Mouse (Mus musculus): ENCODE measurements around the gene Ptpn1. TPM values are rescaled to one million over a fixed set of nuclear protein-coding genes. Genes with fewer than 3 reads are reported as not detected.

Ptpn1 gene
- 87.3 and 97.1 TPM in 2 replicates for polyA plus RNA-seq (2015; fragmentation: Nextera tagmentation; extraction: Ambion mirVana)

- Histone ChIP-seq H3K4me3 (replicated peaks; ENCODE audit: low read length) (peak within 1 kb of the TSS; percentile 60), H3K36me3 (ENCODE audit: control insufficient read depth, insufficient read depth) (no peaks in the 10 kb centered on the region), H3K9ac (replicated peaks; ENCODE audit: low read depth, low read length) (peak within 1 kb of the TSS; percentile 93), H3K4me1 (replicated peaks; ENCODE audit: control insufficient read depth, insufficient read depth, low read length) (peaks cover 36% of the 10 kb centered on the region), H3K4me2 (ENCODE audit: low read length) (peak within 1 kb of the TSS; percentile 70), H3K27me3 (replicated peaks; ENCODE audit: control insufficient read depth, insufficient read depth, low read length) (no peaks in the 10 kb centered on the region), H3K9me3 (ENCODE audit: control insufficient read depth, low read length) (no peaks in the 10 kb centered on the region), H3K27ac (ENCODE audit: low read length) (peak within 1 kb of the TSS; percentile 75)
- under 1% methylated on average over 88 of the region's 99 CpGs for WGBS
- peak; percentile 98 for ATAC-seq
Measured at GRCm38 (mm10) chr2:167931985-167932726, at the start of gene Ptpn1. Ptpn1 (plus strand) TSS chr2:167932057.

- Histone ChIP-seq H3K4me3 (replicated peaks; ENCODE audit: low read length) (no peak overlapping the region), H3K27ac (ENCODE audit: low read length) (no peak overlapping the region), H3K4me1 (replicated peaks; ENCODE audit: control insufficient read depth, insufficient read depth, low read length) (peaks cover 3% of the 10 kb centered on the region), H3K9me3 (ENCODE audit: control insufficient read depth, low read length) (peaks cover 5% of the 10 kb centered on the region; the same call in 1 of the 2 replicates), H3K4me2 (ENCODE audit: low read length) (no peak overlapping the region), H3K9ac (replicated peaks; ENCODE audit: low read depth, low read length) (no peak overlapping the region), H3K27me3 (replicated peaks; ENCODE audit: control insufficient read depth, insufficient read depth, low read length) (no peaks in the 10 kb centered on the region), H3K36me3 (ENCODE audit: control insufficient read depth, insufficient read depth) (no peaks in the 10 kb centered on the region)
- 67% methylated on average over 7 of the region's 7 CpGs for WGBS
- no peak for ATAC-seq
Measured at GRCm38 (mm10) chr2:167886485-167886884, 45.4 kb upstream of the Ptpn1 start.

- 9% methylated on average over 22 of the region's 22 CpGs for WGBS
Measured at GRCm38 (mm10) chr2:167887516-167888347, 44.1 kb upstream of the Ptpn1 start.

GRCm38 (mm10) chr2:167888834-167889233 lies 43.0 kb upstream of the Ptpn1 start:
- H3K4me2 ChIP-seq (ENCODE audit: low read length) = no peak overlapping the region
- no peak overlapping the region for H3K9ac ChIP-seq (replicated peaks; ENCODE audit: low read depth, low read length)

More at GRCm38 (mm10) chr2:167887516-167888347, 44.1 kb upstream of the Ptpn1 start:
- Histone ChIP-seq H3K4me1 (replicated peaks; ENCODE audit: control insufficient read depth, insufficient read depth, low read length) (peaks cover 3% of the 10 kb centered on the region), H3K27ac (ENCODE audit: low read length) (no peak overlapping the region), H3K4me3 (replicated peaks; ENCODE audit: low read length) (peak overlapping the region; percentile 26), H3K9ac (replicated peaks; ENCODE audit: low read depth, low read length) (no peak overlapping the region), H3K9me3 (ENCODE audit: control insufficient read depth, low read length) (no peaks in the 10 kb centered on the region), H3K4me2 (ENCODE audit: low read length) (peak overlapping the region; percentile 53), H3K27me3 (replicated peaks; ENCODE audit: control insufficient read depth, insufficient read depth, low read length) (no peaks in the 10 kb centered on the region), H3K36me3 (ENCODE audit: control insufficient read depth, insufficient read depth) (no peaks in the 10 kb centered on the region)
- ATAC-seq = no peak

GRCm38 (mm10) chr2:167889886-167890285 lies 42.0 kb upstream of the Ptpn1 start:
- WGBS = 60% methylated on average over 4 of the region's 4 CpGs
- peaks cover 3% of the 10 kb centered on the region for H3K4me1 ChIP-seq (replicated peaks; ENCODE audit: control insufficient read depth, insufficient read depth, low read length)
- H3K9me3 ChIP-seq (ENCODE audit: control insufficient read depth, low read length) = no peaks in the 10 kb centered on the region
- ATAC-seq = no peak
- no peak overlapping the region for H3K4me2 ChIP-seq (ENCODE audit: low read length)
- no peak overlapping the region for H3K9ac ChIP-seq (replicated peaks; ENCODE audit: low read depth, low read length)
- no peak overlapping the region for H3K27ac ChIP-seq (ENCODE audit: low read length)
- no peaks in the 10 kb centered on the region for H3K36me3 ChIP-seq (ENCODE audit: control insufficient read depth, insufficient read depth)
- H3K4me3 ChIP-seq (replicated peaks; ENCODE audit: low read length) = no peak overlapping the region
- no peaks in the 10 kb centered on the region; the same call in 1 of the 2 replicates for H3K27me3 ChIP-seq (replicated peaks; ENCODE audit: control insufficient read depth, insufficient read depth, low read length)

More at GRCm38 (mm10) chr2:167888834-167889233, 43.0 kb upstream of the Ptpn1 start:
- Histone ChIP-seq H3K27me3 (replicated peaks; ENCODE audit: control insufficient read depth, insufficient read depth, low read length) (no peaks in the 10 kb centered on the region; the same call in 1 of the 2 replicates), H3K4me1 (replicated peaks; ENCODE audit: control insufficient read depth, insufficient read depth, low read length) (peaks cover 3% of the 10 kb centered on the region), H3K27ac (ENCODE audit: low read length) (no peak overlapping the region), H3K9me3 (ENCODE audit: control insufficient read depth, low read length) (no peaks in the 10 kb centered on the region), H3K4me3 (replicated peaks; ENCODE audit: low read length) (no peak overlapping the region), H3K36me3 (ENCODE audit: control insufficient read depth, insufficient read depth) (no peaks in the 10 kb centered on the region)
- whole genome bisulfite sequencing = 74% methylated on average over 6 of the region's 6 CpGs
- no peak for ATAC-seq

- no peak overlapping the region for H3K27ac ChIP-seq (ENCODE audit: low read length)
- no peaks in the 10 kb centered on the region for H3K36me3 ChIP-seq (ENCODE audit: control insufficient read depth, insufficient read depth)
- no peak overlapping the region for H3K9ac ChIP-seq (replicated peaks; ENCODE audit: low read depth, low read length)
- H3K9me3 ChIP-seq (ENCODE audit: control insufficient read depth, low read length) = no peaks in the 10 kb centered on the region
- peaks cover 7% of the 10 kb centered on the region for H3K27me3 ChIP-seq (replicated peaks; ENCODE audit: control insufficient read depth, insufficient read depth, low read length)
- no peak for ATAC-seq
- no peak overlapping the region for H3K4me2 ChIP-seq (ENCODE audit: low read length)
- H3K4me1 ChIP-seq (replicated peaks; ENCODE audit: control insufficient read depth, insufficient read depth, low read length) = peaks cover 5% of the 10 kb centered on the region
- 13% methylated on average over 9 of the region's 9 CpGs for WGBS
- H3K4me3 ChIP-seq (replicated peaks; ENCODE audit: low read length) = no peak overlapping the region
Measured at GRCm38 (mm10) chr2:167891908-167892307, 39.9 kb upstream of the Ptpn1 start.

- no peak overlapping the region for H3K27ac ChIP-seq (ENCODE audit: low read length)
- H3K4me1 ChIP-seq (replicated peaks; ENCODE audit: control insufficient read depth, insufficient read depth, low read length) = peaks cover 2% of the 10 kb centered on the region; the same call in 1 of the 2 replicates
- H3K27me3 ChIP-seq (replicated peaks; ENCODE audit: control insufficient read depth, insufficient read depth, low read length) = peaks cover 7% of the 10 kb centered on the region
- no peak overlapping the region for H3K9ac ChIP-seq (replicated peaks; ENCODE audit: low read depth, low read length)
- H3K36me3 ChIP-seq (ENCODE audit: control insufficient read depth, insufficient read depth) = no peaks in the 10 kb centered on the region
- no peak overlapping the region for H3K4me2 ChIP-seq (ENCODE audit: low read length)
- H3K4me3 ChIP-seq (replicated peaks; ENCODE audit: low read length) = no peak overlapping the region
- no peak for ATAC-seq
- 65% methylated on average over 10 of the region's 10 CpGs for WGBS
- no peaks in the 10 kb centered on the region for H3K9me3 ChIP-seq (ENCODE audit: control insufficient read depth, low read length)
Measured at GRCm38 (mm10) chr2:167893680-167894079, 38.2 kb upstream of the Ptpn1 start.

GRCm38 (mm10) chr2:167894948-167895372 lies 36.9 kb upstream of the Ptpn1 start:
- H3K9me3 ChIP-seq (ENCODE audit: control insufficient read depth, low read length) = no peaks in the 10 kb centered on the region
- WGBS = under 1% methylated on average over 30 of the region's 30 CpGs
- H3K4me2 ChIP-seq (ENCODE audit: low read length) = peak overlapping the region; percentile 52
- H3K9ac ChIP-seq (replicated peaks; ENCODE audit: low read depth, low read length) = no peak overlapping the region
- H3K27me3 ChIP-seq (replicated peaks; ENCODE audit: control insufficient read depth, insufficient read depth, low read length) = peaks cover 7% of the 10 kb centered on the region
- H3K4me1 ChIP-seq (replicated peaks; ENCODE audit: control insufficient read depth, insufficient read depth, low read length) = peaks cover 2% of the 10 kb centered on the region; the same call in 1 of the 2 replicates
- no peaks in the 10 kb centered on the region for H3K36me3 ChIP-seq (ENCODE audit: control insufficient read depth, insufficient read depth)
- peak overlapping the region; percentile 20 for H3K4me3 ChIP-seq (replicated peaks; ENCODE audit: low read length)
- no peak overlapping the region for H3K27ac ChIP-seq (ENCODE audit: low read length)
- peak; percentile 79 for ATAC-seq

GRCm38 (mm10) chr2:167897896-167898295 lies 34.0 kb upstream of the Ptpn1 start:
- Histone ChIP-seq H3K9ac (replicated peaks; ENCODE audit: low read depth, low read length) (no peak overlapping the region), H3K27me3 (replicated peaks; ENCODE audit: control insufficient read depth, insufficient read depth, low read length) (peaks cover 7% of the 10 kb centered on the region), H3K27ac (ENCODE audit: low read length) (no peak overlapping the region), H3K4me2 (ENCODE audit: low read length) (no peak overlapping the region), H3K36me3 (ENCODE audit: control insufficient read depth, insufficient read depth) (no peaks in the 10 kb centered on the region), H3K4me3 (replicated peaks; ENCODE audit: low read length) (no peak overlapping the region), H3K4me1 (replicated peaks; ENCODE audit: control insufficient read depth, insufficient read depth, low read length) (peaks cover 2% of the 10 kb centered on the region; the same call in 1 of the 2 replicates), H3K9me3 (ENCODE audit: control insufficient read depth, low read length) (no peaks in the 10 kb centered on the region)
- 75% methylated on average over 8 of the region's 8 CpGs for WGBS
- ATAC-seq = no peak

Measured in forebrain, embryonic 16.5 days (tissue).